Mouse (Mus musculus): ENCODE measurements around the gene Tcap. TPM values are rescaled to one million over a fixed set of nuclear protein-coding genes. Genes with fewer than 3 reads are reported as not detected.
"Not testable (repeated sequence)": the region's sequence is repeated elsewhere in the genome, so short reads cannot be mapped to it uniquely, and the experiment has no call there.

Tcap gene
- polyA plus RNA-seq, 1 experiment from 2014 or later: 143 TPM

- 90% methylated on average over 2 of the region's 2 CpGs for WGBS
- H3K27ac ChIP-seq (ENCODE audit: poor library complexity, severe bottlenecking): no peak overlapping the region
- H3K4me3 ChIP-seq: no peak overlapping the region
- no peak for ATAC-seq (ENCODE audit: insufficient number of reproducible peaks, low FRiP score)
- peaks cover 43% of the 10 kb centered on the region for H3K36me3 ChIP-seq
- no peak overlapping the region for H3K9ac ChIP-seq
- no peaks in the 10 kb centered on the region for H3K9me3 ChIP-seq (replicated peaks)
- no peak overlapping the region for H3K4me2 ChIP-seq
- H3K27me3 ChIP-seq (replicated peaks): peaks cover 17% of the 10 kb centered on the region
- peaks cover 76% of the 10 kb centered on the region for H3K4me1 ChIP-seq (replicated peaks)
Measured at GRCm38 (mm10) chr11:98381651-98382050, 2.0 kb upstream of the Tcap start.

- H3K4me3 ChIP-seq; H3K9ac ChIP-seq; ATAC-seq (ENCODE audit: insufficient number of reproducible peaks, low FRiP score); H3K4me2 ChIP-seq; H3K9me3 ChIP-seq (replicated peaks): not testable (repeated sequence)
- Histone ChIP-seq H3K27ac (ENCODE audit: poor library complexity, severe bottlenecking) (peak overlapping the region; percentile 63; the same call in 1 of the 2 replicates), H3K4me1 (replicated peaks) (peaks cover 76% of the 10 kb centered on the region), H3K36me3 (peaks cover 36% of the 10 kb centered on the region), H3K27me3 (replicated peaks) (peaks cover 24% of the 10 kb centered on the region)
- WGBS: 15% methylated on average over 2 of the region's 2 CpGs
Measured at GRCm38 (mm10) chr11:98382405-98382804, 1.2 kb upstream of the Tcap start.

- Histone ChIP-seq H3K4me1 (replicated peaks) (peaks cover 77% of the 10 kb centered on the region), H3K9me3 (replicated peaks) (no peaks in the 10 kb centered on the region), H3K27me3 (replicated peaks) (peaks cover 37% of the 10 kb centered on the region), H3K4me3 (peak overlapping the region; percentile 52), H3K4me2 (peak overlapping the region; percentile 70), H3K36me3 (peaks cover 18% of the 10 kb centered on the region), H3K9ac (peak overlapping the region; percentile 81), H3K27ac (ENCODE audit: poor library complexity, severe bottlenecking) (peak overlapping the region; percentile 92)
- 57% methylated on average over 20 of the region's 20 CpGs for WGBS
- ATAC-seq (ENCODE audit: insufficient number of reproducible peaks, low FRiP score): no peak
Measured at GRCm38 (mm10) chr11:98384216-98384615, 605 bp downstream of the Tcap start.

DNA sequence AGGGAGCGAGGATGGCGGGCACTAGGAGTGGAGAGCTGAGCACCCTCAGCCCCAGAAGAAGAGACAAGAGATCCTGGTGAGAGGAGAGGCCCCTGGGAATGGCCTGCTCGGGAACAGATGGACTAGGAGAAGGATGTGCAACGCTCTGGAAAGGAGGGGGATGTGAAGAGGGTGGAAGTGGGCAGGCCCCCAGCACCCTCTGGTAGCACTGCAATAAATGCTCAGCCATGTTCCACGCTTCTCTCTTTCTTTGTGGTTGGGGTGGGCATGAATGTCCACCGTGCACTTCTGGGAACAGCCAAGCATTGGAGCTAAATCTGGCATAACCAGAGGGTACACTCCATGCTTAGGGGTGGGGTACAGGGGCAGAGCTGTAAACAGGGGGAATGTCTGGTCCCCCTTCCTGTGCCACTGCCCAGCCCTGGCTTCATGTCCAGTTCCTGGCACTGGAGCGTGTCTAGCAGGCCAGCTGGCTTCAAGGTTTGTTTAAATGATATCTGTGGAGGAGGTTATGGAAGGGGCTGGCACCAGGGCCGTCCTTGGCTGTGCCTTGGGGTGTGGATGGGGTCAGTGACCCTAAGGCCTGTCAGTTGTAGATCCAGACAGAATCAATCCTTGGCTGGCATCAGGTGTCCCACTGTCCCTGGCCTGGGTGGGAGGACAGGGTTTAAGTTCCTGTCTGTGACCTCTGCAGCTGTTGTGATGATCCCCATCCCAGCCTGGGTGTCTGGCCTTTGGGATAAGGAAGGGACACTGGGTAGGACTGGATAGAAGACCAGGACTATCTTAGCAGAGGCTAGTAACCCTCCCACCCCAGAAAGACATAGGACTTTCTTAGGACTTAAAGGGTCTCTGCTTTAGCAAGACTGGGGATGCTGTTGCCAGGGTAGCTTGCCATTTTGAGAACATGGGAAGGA is 1.4 kb downstream of the Tcap start:
- Histone ChIP-seq H3K27me3 (replicated peaks) (peaks cover 37% of the 10 kb centered on the region), H3K27ac (ENCODE audit: poor library complexity, severe bottlenecking) (peak overlapping the region; percentile 92), H3K4me2 (peak overlapping the region; percentile 70), H3K9ac (peak overlapping the region; percentile 81), H3K9me3 (replicated peaks) (no peaks in the 10 kb centered on the region), H3K4me3 (peak overlapping the region; percentile 52), H3K4me1 (replicated peaks) (peaks cover 75% of the 10 kb centered on the region), H3K36me3 (peaks cover 10% of the 10 kb centered on the region)
- no peak for ATAC-seq (ENCODE audit: insufficient number of reproducible peaks, low FRiP score)
- WGBS: 52% methylated on average over 8 of the region's 8 CpGs

GRCm38 (mm10) chr11:98385638-98386585 is 2.3 kb downstream of the Tcap start, which contains the start of gene Pnmt:
Gene Pnmt, plus strand, starts transcription at chr11:98386450.
- H3K27me3 ChIP-seq (replicated peaks): peaks cover 44% of the 10 kb centered on the region

GRCm38 (mm10) chr11:98386596-98386995 is 3.0 kb downstream of the Tcap start:
- Histone ChIP-seq H3K9me3 (replicated peaks) (no peaks in the 10 kb centered on the region), H3K4me1 (replicated peaks) (peaks cover 77% of the 10 kb centered on the region), H3K36me3 (no peaks in the 10 kb centered on the region), H3K27me3 (replicated peaks) (peaks cover 44% of the 10 kb centered on the region), H3K4me2 (peak overlapping the region; percentile 70), H3K27ac (ENCODE audit: poor library complexity, severe bottlenecking) (no peak overlapping the region), H3K9ac (peak overlapping the region; percentile 42), H3K4me3 (peak overlapping the region; percentile 10)
- WGBS: 12% methylated on average over 24 of the region's 24 CpGs
- ATAC-seq (ENCODE audit: insufficient number of reproducible peaks, low FRiP score): no peak

More at GRCm38 (mm10) chr11:98385638-98386585, 2.3 kb downstream of the Tcap start, which contains the start of gene Pnmt:
- H3K4me2 ChIP-seq: peak within 1 kb of the TSS; percentile 70
- H3K4me3 ChIP-seq: peak within 1 kb of the TSS; percentile 52
- peaks cover under 1% of the 10 kb centered on the region for H3K36me3 ChIP-seq
- H3K9me3 ChIP-seq (replicated peaks): no peaks in the 10 kb centered on the region
- H3K4me1 ChIP-seq (replicated peaks): peaks cover 70% of the 10 kb centered on the region
- no peak for ATAC-seq (ENCODE audit: insufficient number of reproducible peaks, low FRiP score)
- WGBS: 39% methylated on average over 25 of the region's 25 CpGs
- H3K9ac ChIP-seq: peak within 1 kb of the TSS; percentile 81
- peak within 1 kb of the TSS; percentile 92; the same call in 1 of the 2 replicates for H3K27ac ChIP-seq (ENCODE audit: poor library complexity, severe bottlenecking)

DNA sequence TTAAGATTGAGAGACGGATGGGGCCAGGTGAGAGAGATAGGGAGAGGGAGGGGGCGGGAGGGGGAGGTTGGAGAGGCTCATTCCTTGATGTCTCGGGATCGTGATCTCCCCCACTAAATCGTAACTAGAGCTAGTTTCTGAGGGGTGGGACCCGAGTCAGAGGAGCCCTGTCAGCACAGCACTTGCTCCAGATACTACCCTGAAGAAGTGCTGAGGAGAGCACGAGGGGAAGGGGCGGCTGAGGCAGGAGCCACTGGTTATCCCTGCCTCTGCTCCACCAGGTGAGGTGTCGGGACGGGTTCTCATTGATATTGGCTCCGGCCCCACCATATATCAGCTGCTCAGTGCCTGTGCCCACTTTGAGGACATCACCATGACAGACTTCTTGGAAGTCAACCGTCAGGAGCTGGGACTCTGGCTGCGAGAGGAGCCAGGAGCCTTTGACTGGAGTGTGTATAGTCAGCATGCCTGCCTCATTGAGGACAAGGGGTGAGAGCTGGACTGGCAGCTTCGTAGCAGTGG is 3.5 kb downstream of the Tcap start:
- H3K4me1 ChIP-seq (replicated peaks): peaks cover 82% of the 10 kb centered on the region
- H3K27me3 ChIP-seq (replicated peaks): peaks cover 44% of the 10 kb centered on the region
- no peak for ATAC-seq (ENCODE audit: insufficient number of reproducible peaks, low FRiP score)
- WGBS: 48% methylated on average over 14 of the region's 14 CpGs
- no peak overlapping the region for H3K27ac ChIP-seq (ENCODE audit: poor library complexity, severe bottlenecking)
- H3K4me3 ChIP-seq: no peak overlapping the region
- peak overlapping the region; percentile 42; the same call in 1 of the 2 replicates for H3K9ac ChIP-seq
- H3K9me3 ChIP-seq (replicated peaks): no peaks in the 10 kb centered on the region
- H3K4me2 ChIP-seq: peak overlapping the region; percentile 70; the same call in 1 of the 2 replicates
- H3K36me3 ChIP-seq: no peaks in the 10 kb centered on the region

DNA sequence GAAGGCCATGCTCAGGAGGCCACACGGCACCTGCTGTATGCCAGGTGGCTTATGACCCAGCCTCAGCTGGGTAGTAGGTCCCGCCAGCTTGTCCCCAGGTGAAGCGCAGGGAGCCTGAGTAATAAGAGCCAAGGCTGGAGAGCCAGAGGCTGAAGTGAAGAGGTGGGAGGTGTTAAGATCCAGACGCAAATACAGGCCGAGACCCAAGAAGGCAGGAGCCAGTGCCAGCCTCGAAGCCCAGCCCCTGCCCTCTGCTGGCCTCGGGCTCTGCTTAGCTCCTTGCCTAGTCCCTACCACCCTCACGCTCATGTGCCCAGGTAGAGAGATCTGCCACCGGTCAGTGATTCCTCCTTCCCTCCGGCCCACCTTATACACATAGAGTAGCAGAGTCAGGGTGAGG is 4.7 kb downstream of the Tcap start:
- Histone ChIP-seq H3K9ac (0 out of 2 replicates have a peak overlapping the region, but pooled peaks have one; percentile 16), H3K36me3 (no peaks in the 10 kb centered on the region), H3K9me3 (replicated peaks) (no peaks in the 10 kb centered on the region), H3K27ac (ENCODE audit: poor library complexity, severe bottlenecking) (no peak overlapping the region), H3K4me1 (replicated peaks) (peaks cover 90% of the 10 kb centered on the region), H3K27me3 (replicated peaks) (peaks cover 44% of the 10 kb centered on the region), H3K4me3 (no peak overlapping the region), H3K4me2 (no peak overlapping the region)
- no peak for ATAC-seq (ENCODE audit: insufficient number of reproducible peaks, low FRiP score)
- 72% methylated on average over 10 of the region's 10 CpGs for WGBS

GRCm38 (mm10) chr11:98389221-98389780 is 5.7 kb downstream of the Tcap start:
- Histone ChIP-seq H3K27me3 (replicated peaks) (peaks cover 40% of the 10 kb centered on the region), H3K27ac (ENCODE audit: poor library complexity, severe bottlenecking) (no peak overlapping the region), H3K9ac (no peak overlapping the region; the same call in 1 of the 2 replicates), H3K9me3 (replicated peaks) (no peaks in the 10 kb centered on the region), H3K36me3 (no peaks in the 10 kb centered on the region), H3K4me2 (no peak overlapping the region), H3K4me3 (no peak overlapping the region), H3K4me1 (replicated peaks) (peaks cover 92% of the 10 kb centered on the region)
- WGBS: 21% methylated on average over 9 of the region's 9 CpGs
- ATAC-seq (ENCODE audit: insufficient number of reproducible peaks, low FRiP score): no peak

DNA sequence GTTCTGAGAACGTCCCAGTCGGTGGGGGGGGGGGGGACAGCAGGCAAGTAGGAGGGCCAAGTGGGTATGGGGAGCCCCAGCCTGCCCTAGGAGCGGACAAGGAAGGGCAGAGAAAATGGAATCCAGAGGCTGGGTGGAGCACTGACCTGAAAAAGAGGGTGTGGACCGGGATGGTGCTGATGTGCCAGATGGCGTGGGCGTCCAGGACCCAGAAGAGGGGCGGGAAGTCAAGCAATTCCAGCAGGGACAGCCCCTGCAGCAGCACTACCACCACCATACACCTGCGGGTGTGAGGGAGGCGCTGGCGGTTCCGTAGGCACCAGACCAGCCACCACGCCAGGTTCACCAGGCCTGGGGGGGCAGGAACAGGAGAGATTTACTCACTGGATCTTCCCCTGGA is 6.5 kb downstream of the Tcap start:
- no peak overlapping the region for H3K9ac ChIP-seq
- H3K9me3 ChIP-seq (replicated peaks): no peaks in the 10 kb centered on the region
- H3K4me3 ChIP-seq: no peak overlapping the region
- WGBS: 76% methylated on average over 12 of the region's 12 CpGs
- ATAC-seq (ENCODE audit: insufficient number of reproducible peaks, low FRiP score): no peak
- H3K36me3 ChIP-seq: no peaks in the 10 kb centered on the region
- peaks cover 92% of the 10 kb centered on the region for H3K4me1 ChIP-seq (replicated peaks)
- H3K4me2 ChIP-seq: no peak overlapping the region
- H3K27ac ChIP-seq (ENCODE audit: poor library complexity, severe bottlenecking): no peak overlapping the region
- peaks cover 38% of the 10 kb centered on the region for H3K27me3 ChIP-seq (replicated peaks)

Measured in heart, embryonic 12.5 days (tissue).